Mouse (Mus musculus) liver, postnatal 0 days (tissue): ENCODE results near the gene Gm43552.

Source experiments
- CTCF ChIP-seq: sonication (generic); IDR thresholded peaks from 2 replicates; pipeline ENCODE4 v1.5.1; 2016; ENCODE audit warnings: antibody characterized with exemption, low read depth
- EP300 ChIP-seq: IDR thresholded peaks from 2 replicates; pipeline ENCODE4 v1.6.1; 2016; ENCODE audit warnings: antibody characterized with exemption, low read depth, mild to moderate bottlenecking

- TF ChIP-seq EP300 (no peak), CTCF (no peak)
Measured at GRCm38 (mm10) chr5:65531283-65531682, 38.6 kb upstream of the Gm43552 start.
